Mouse (Mus musculus) brain, embryonic 18.5 days (tissue): Measurements from ENCODE around the gene Clec10a.

Experiments
- DNase-seq: peaks from one replicate; pipeline ENCODE4 v3.0.0-alpha.2; 2012; ENCODE audit warnings: low read depth, low spot score

Gene Clec10a

GRCm38 (mm10) chr11:70180496-70180895 is 24.5 kb downstream of the Clec10a start:
- DNase-seq: no peak

- DNase-seq: no peak
Observed at GRCm38 (mm10) chr11:70185120-70185519, 29.1 kb downstream of the Clec10a start.

- DNase-seq: no peak
Observed at GRCm38 (mm10) chr11:70189319-70190134, 33.5 kb downstream of the Clec10a start.

- no peak for DNase-seq
Observed at GRCm38 (mm10) chr11:70191188-70191587, 35.2 kb downstream of the Clec10a start.

GRCm38 (mm10) chr11:70192157-70192556 is 36.2 kb downstream of the Clec10a start:
- DNase-seq: no peak

- DNase-seq: no peak
Observed at GRCm38 (mm10) chr11:70193354-70194285, 37.6 kb downstream of the Clec10a start.

GRCm38 (mm10) chr11:70198332-70198731 is 42.3 kb downstream of the Clec10a start:
- no peak for DNase-seq

- DNase-seq: no peak
Observed at GRCm38 (mm10) chr11:70199107-70199506, 43.1 kb downstream of the Clec10a start.

- no peak for DNase-seq
Observed at GRCm38 (mm10) chr11:70200036-70200608, 44.1 kb downstream of the Clec10a start.

- peak; percentile 46 for DNase-seq
Observed at GRCm38 (mm10) chr11:70201691-70202090, 45.7 kb downstream of the Clec10a start.

GRCm38 (mm10) chr11:70206801-70207200 is 50.8 kb downstream of the Clec10a start:
- DNase-seq: no peak

GRCm38 (mm10) chr11:70207283-70207682 is 51.3 kb downstream of the Clec10a start:
- DNase-seq: no peak

GRCm38 (mm10) chr11:70208778-70209388 is 52.9 kb downstream of the Clec10a start:
- DNase-seq: no peak

GRCm38 (mm10) chr11:70210681-70211080 is 54.7 kb downstream of the Clec10a start:
- DNase-seq: no peak

GRCm38 (mm10) chr11:70211972-70212371 is 56.0 kb downstream of the Clec10a start:
- DNase-seq: no peak

GRCm38 (mm10) chr11:70212423-70212822 is 56.4 kb downstream of the Clec10a start, which contains the start of gene Slc16a11:
Slc16a11 (plus strand) TSS chr11:70212752.
- DNase-seq: no peak

- DNase-seq: no peak
Observed at GRCm38 (mm10) chr11:70212896-70213295, 56.9 kb downstream of the Clec10a start.

- DNase-seq: no peak
Observed at GRCm38 (mm10) chr11:70213736-70214135, 57.7 kb downstream of the Clec10a start.

- no peak for DNase-seq
Observed at GRCm38 (mm10) chr11:70214191-70214855, 58.3 kb downstream of the Clec10a start.

GRCm38 (mm10) chr11:70214856-70215209 is 58.8 kb downstream of the Clec10a start:
- DNase-seq: no peak

- DNase-seq: no peak
Observed at GRCm38 (mm10) chr11:70215301-70215700, 59.3 kb downstream of the Clec10a start.
